8 mouse cellular contexts compared by ENCODE assay signal in the genomic region with DNA sequence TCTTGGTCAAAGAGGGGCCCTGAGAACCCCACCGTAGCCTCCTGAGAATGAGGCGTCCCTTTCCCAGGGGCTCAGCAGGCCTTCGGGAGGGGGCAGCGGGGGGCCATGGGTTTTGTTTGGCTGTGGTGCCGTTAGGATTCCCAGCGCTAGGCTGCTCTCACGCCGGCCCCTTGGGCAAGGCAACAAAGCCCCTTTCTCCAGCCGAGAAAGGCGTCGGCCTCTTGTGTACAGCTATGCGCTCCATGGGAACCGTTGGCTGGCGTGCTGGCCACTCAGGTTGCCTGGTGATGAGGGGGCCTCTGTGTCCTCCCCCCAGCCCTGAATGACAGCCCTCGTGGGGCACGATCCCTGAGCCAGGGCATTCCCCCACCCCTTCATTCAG. TPM values are rescaled to one million over a fixed set of nuclear protein-coding genes. Genes with fewer than 3 reads are reported as not detected.
DNase-seq lines count a peak whose midpoint lies in the region; ATAC-seq and TF ChIP-seq lines count a peak whose summit lies in the region.

No protein-coding gene starts in this region.

- peak overlapping the region; percentile 70 for H3K9ac ChIP-seq in MEL (ENCODE audit: control insufficient read depth, low read depth, low read length, poor library complexity, severe bottlenecking)
- H3K9ac ChIP-seq in forebrain, embryonic 15.5 days (replicated peaks) = peak overlapping the region; percentile 62
- peak overlapping the region; percentile 74 for H3K9ac ChIP-seq in limb, embryonic 13.5 days
- H3K9ac ChIP-seq in neural tube, embryonic 14.5 days (replicated peaks; ENCODE audit: low read depth, low read length) = peak overlapping the region; percentile 2; the same call in 1 of the 2 replicates

- H3K79me2 ChIP-seq in MEL (ENCODE audit: control insufficient read depth, insufficient read depth, low read length, poor library complexity) = peaks cover 6% of the 10 kb centered on the region

- TF ChIP-seq POLR2A in kidney, adult 2 months (IDR thresholded peaks at IDR 0.05; ENCODE audit: low read depth, low read length) = no peak
- 0 out of 4 replicates have a peak, but pooled peaks of 1 of the 2 experiments have one; percentile 3 for TF ChIP-seq POLR2A in MEL (IDR thresholded peaks at IDR 0.05; ENCODE audit: control insufficient read depth in 1 of 2, insufficient read depth in 1 of 2, low read depth in 1 of 2, low read length in 2 of 2, poor library complexity in 1 of 2)

- peak; percentile 27; the same call in 1 of the 2 replicates for ATAC-seq in forebrain, embryonic 15.5 days (replicated peaks)
- ATAC-seq in limb, embryonic 13.5 days (ENCODE audit: low FRiP score, low read depth) = no peak
- ATAC-seq in neural tube, embryonic 14.5 days (ENCODE audit: low read depth) = peak; percentile 44; the same call in 1 of the 2 replicates
- no peak for ATAC-seq in monocyte, adult 5-6 weeks (replicated peaks; ENCODE audit: insufficient number of reproducible peaks, low FRiP score, low TSS enrichment, poor library complexity, severe bottlenecking)

- WGBS in kidney, adult 2 months = 16% methylated on average over 16 of the region's 16 CpGs
- under 1% methylated on average over 16 of the region's 16 CpGs for WGBS in forebrain, embryonic 15.5 days
- 4% methylated on average over 16 of the region's 16 CpGs for WGBS in limb, embryonic 13.5 days
- WGBS in neural tube, embryonic 14.5 days = 2% methylated on average over 16 of the region's 16 CpGs

- TF ChIP-seq EP300 in MEL (IDR thresholded peaks at IDR 0.05; ENCODE audit: low read depth in 1 of 2, low read length in 2 of 2) = no peak

- no peaks in the 10 kb centered on the region for H3K4me1 ChIP-seq in kidney, adult 2 months (ENCODE audit: control insufficient read depth, insufficient read depth, low read length)
- peaks cover 0 to 8% of the 10 kb centered on the region in 2 experiments; a peak in 2 of 4 replicates for H3K4me1 ChIP-seq in MEL (ENCODE audit: control insufficient read depth in 1 of 2, insufficient read depth in 2 of 2, low read length in 2 of 2)
- peaks cover 71% of the 10 kb centered on the region for H3K4me1 ChIP-seq in forebrain, embryonic 15.5 days
- H3K4me1 ChIP-seq in limb, embryonic 13.5 days = peaks cover 73% of the 10 kb centered on the region
- peaks cover 41% of the 10 kb centered on the region for H3K4me1 ChIP-seq in neural tube, embryonic 14.5 days (ENCODE audit: control insufficient read depth, insufficient read depth, low read length)

- peak overlapping the region; percentile 56; the same call in 1 of the 2 replicates for H3K27ac ChIP-seq in kidney, adult 2 months (ENCODE audit: insufficient read depth, low read depth, low read length)
- no peak overlapping the region for H3K27ac ChIP-seq in MEL (ENCODE audit: control insufficient read depth, low read depth, low read length)
- H3K27ac ChIP-seq in forebrain, embryonic 15.5 days (replicated peaks) = peak overlapping the region; percentile 93
- peak overlapping the region; percentile 33; the same call in 1 of the 2 replicates for H3K27ac ChIP-seq in limb, embryonic 13.5 days
- H3K27ac ChIP-seq in neural tube, embryonic 14.5 days (ENCODE audit: low read depth, low read length) = peak overlapping the region; percentile 40

- DNase-seq in kidney, adult 2 months = no peak
- no peak for DNase-seq in kidney, postnatal 25 days
- peak; percentile 44 for DNase-seq in MEL (ENCODE audit: low read depth, low spot score)
- DNase-seq in cerebellum, adult 18-20 months = no peak

- no peaks in the 10 kb centered on the region for H3K9me3 ChIP-seq in MEL (replicated peaks; ENCODE audit: insufficient read depth, low read length)
- H3K9me3 ChIP-seq in forebrain, embryonic 15.5 days = no peaks in the 10 kb centered on the region
- H3K9me3 ChIP-seq in limb, embryonic 13.5 days = no peaks in the 10 kb centered on the region
- H3K9me3 ChIP-seq in neural tube, embryonic 14.5 days (ENCODE audit: control insufficient read depth, low read length) = no peaks in the 10 kb centered on the region

- H3K27me3 ChIP-seq in kidney, adult 2 months (replicated peaks; ENCODE audit: control insufficient read depth, insufficient read depth, low read length) = no peaks in the 10 kb centered on the region
- no peaks in the 10 kb centered on the region for H3K27me3 ChIP-seq in MEL (ENCODE audit: control insufficient read depth in 1 of 2, insufficient read depth in 2 of 2, low read length in 2 of 2)
- no peaks in the 10 kb centered on the region for H3K27me3 ChIP-seq in forebrain, embryonic 15.5 days
- peaks cover 83% of the 10 kb centered on the region for H3K27me3 ChIP-seq in limb, embryonic 13.5 days
- peaks cover 3% of the 10 kb centered on the region; the same call in 1 of the 2 replicates for H3K27me3 ChIP-seq in neural tube, embryonic 14.5 days (ENCODE audit: control insufficient read depth, insufficient read depth, low read length)

- no peaks in the 10 kb centered on the region for H3K36me3 ChIP-seq in kidney, adult 2 months (ENCODE audit: control insufficient read depth, insufficient read depth, low read length)
- H3K36me3 ChIP-seq in MEL (ENCODE audit: control insufficient read depth in 1 of 2, insufficient read depth in 2 of 2, low read length in 2 of 2) = peaks cover 0 to 7% of the 10 kb centered on the region in 2 experiments; a peak in 2 of 4 replicates
- H3K36me3 ChIP-seq in forebrain, embryonic 15.5 days = no peaks in the 10 kb centered on the region
- H3K36me3 ChIP-seq in limb, embryonic 13.5 days = no peaks in the 10 kb centered on the region
- H3K36me3 ChIP-seq in neural tube, embryonic 14.5 days (ENCODE audit: control insufficient read depth, insufficient read depth, low read length) = 0 out of 2 replicates have a peak, but pooled peaks cover 1% of the 10 kb centered on the region

- H3K4me3 ChIP-seq in kidney, adult 2 months (ENCODE audit: insufficient read depth, low read depth, low read length) = peak overlapping the region; percentile 76
- peak overlapping the region; percentile 73 to 74 for H3K4me3 ChIP-seq in MEL (ENCODE audit: control insufficient read depth in 1 of 2, insufficient read depth in 1 of 2, low read depth in 2 of 2, low read length in 2 of 2)
- peak overlapping the region; percentile 62 for H3K4me3 ChIP-seq in forebrain, embryonic 15.5 days
- peak overlapping the region; percentile 57 for H3K4me3 ChIP-seq in limb, embryonic 13.5 days
- H3K4me3 ChIP-seq in neural tube, embryonic 14.5 days (ENCODE audit: low read depth, low read length) = peak overlapping the region; percentile 45

- TF ChIP-seq CTCF in kidney, adult 2 months (conservative IDR thresholded peaks at IDR 0.05; ENCODE audit: insufficient read depth, insufficient read length, low read depth, low read length) = no peak
- TF ChIP-seq CTCF in MEL (IDR thresholded peaks at IDR 0.05 in 2 of 3, conservative IDR thresholded peaks at IDR 0.05 in 1 of 3; ENCODE audit: control insufficient read depth in 1 of 3, insufficient read depth in 1 of 3, low read depth in 2 of 3, low read length in 3 of 3, poor library complexity in 1 of 3, severe bottlenecking in 1 of 3) = no peak

- H3K4me2 ChIP-seq in forebrain, embryonic 15.5 days (replicated peaks) = peak overlapping the region; percentile 98
- peak overlapping the region; percentile 89 for H3K4me2 ChIP-seq in limb, embryonic 13.5 days (replicated peaks)
- peak overlapping the region; percentile 85 for H3K4me2 ChIP-seq in neural tube, embryonic 14.5 days (ENCODE audit: low read depth, low read length)

- TF ChIP-seq RAD21 in MEL (IDR thresholded peaks at IDR 0.05; ENCODE audit: low read depth, low read length) = no peak

TF ChIP-seq in MEL, 35 proteins besides CTCF, POLR2A, EP300 and RAD21:
- TF ChIP-seq POLR2AphosphoS2 (IDR thresholded peaks at IDR 0.05; ENCODE audit: low read length) = no peak
- TF ChIP-seq JUND (IDR thresholded peaks at IDR 0.05; ENCODE audit: low read depth, low read length) = no peak
- TF ChIP-seq MAFK (IDR thresholded peaks at IDR 0.05; ENCODE audit: borderline replicate concordance, low read depth, low read length) = no peak
- TF ChIP-seq E2F4 (IDR thresholded peaks at IDR 0.05; ENCODE audit: borderline replicate concordance, low read depth, low read length) = no peak
- TF ChIP-seq MAX (IDR thresholded peaks at IDR 0.05; ENCODE audit: low read length) = 0 out of 2 replicates have a peak, but pooled peaks have one; percentile 25
- TF ChIP-seq SIN3A (IDR thresholded peaks at IDR 0.05; ENCODE audit: low read length) = peak; percentile 0; the same call in 1 of the 2 replicates

RNA-seq across cellular contexts. Expression of a gene that starts 1.5 kb away (rescaled TPM):
- polyA plus RNA-seq in kidney, adult 2 months (2012; rRNA removed) = 37.8 and 43.3 TPM in 2 replicates
- total RNA-seq in MEL (2012; rRNA removed) = 8.6 and 14.1 TPM in 2 replicates
- polyA plus RNA-seq in MEL (2012; ENCODE audit: insufficient read depth in 1 of 2, insufficient read length in 2 of 2, low read depth in 1 of 2, low replicate concordance in 2 of 2, missing spikeins in 1 of 2) = 10 to 100 TPM in 1 of 2 experiments, not detected in 1; 11.2 TPM
- polyA plus RNA-seq in forebrain, embryonic 15.5 days (2015; fragmentation: Nextera tagmentation; extraction: Ambion mirVana) = 25.7 and 28.8 TPM in 2 replicates
- polyA plus RNA-seq in limb, embryonic 13.5 days (2015; fragmentation: Nextera tagmentation; extraction: Ambion mirVana) = 13.4 and 13.5 TPM in 2 replicates
- 17.7 and 18.2 TPM in 2 replicates for polyA plus RNA-seq in neural tube, embryonic 14.5 days (2014; fragmentation: Nextera tagmentation; extraction: Ambion mirVana)
- 274 to 469 TPM (median 297 TPM) in 3 replicates for total RNA-seq in monocyte, adult 5-6 weeks (2017)

RNA-seq across cellular contexts. Expression of a gene that starts 40.2 kb away (rescaled TPM):
- polyA plus RNA-seq in kidney, adult 2 months (2012; rRNA removed) = 33.5 and 35.6 TPM in 2 replicates
- total RNA-seq in MEL (2012; rRNA removed) = 4.6 and 5.9 TPM in 2 replicates
- 10 to 100 TPM in 1 of 2 experiments, not detected in 1; 35.7 TPM for polyA plus RNA-seq in MEL (2012; ENCODE audit: insufficient read depth in 1 of 2, insufficient read length in 2 of 2, low read depth in 1 of 2, low replicate concordance in 2 of 2, missing spikeins in 1 of 2)
- 78.9 and 85.5 TPM in 2 replicates for polyA plus RNA-seq in forebrain, embryonic 15.5 days (2015; fragmentation: Nextera tagmentation; extraction: Ambion mirVana)
- 39.0 and 42.1 TPM in 2 replicates for polyA plus RNA-seq in limb, embryonic 13.5 days (2015; fragmentation: Nextera tagmentation; extraction: Ambion mirVana)
- polyA plus RNA-seq in neural tube, embryonic 14.5 days (2014; fragmentation: Nextera tagmentation; extraction: Ambion mirVana) = 85.5 and 89.4 TPM in 2 replicates
- total RNA-seq in monocyte, adult 5-6 weeks (2017) = 12.6 to 29.2 TPM (median 15.6 TPM) in 3 replicates

RNA-seq across cellular contexts. Expression of a gene that starts 43.8 kb away (rescaled TPM):
- not detected in 2 replicates for polyA plus RNA-seq in kidney, adult 2 months (2012; rRNA removed)
- total RNA-seq in MEL (2012; rRNA removed) = not detected in 2 replicates
- under 1 TPM in 1 of 2 experiments, not detected in 1; 0.32 TPM for polyA plus RNA-seq in MEL (2012; ENCODE audit: insufficient read depth in 1 of 2, insufficient read length in 2 of 2, low read depth in 1 of 2, low replicate concordance in 2 of 2, missing spikeins in 1 of 2)
- 0.33 TPM in 1 of 2 replicates, not detected in the other for polyA plus RNA-seq in forebrain, embryonic 15.5 days (2015; fragmentation: Nextera tagmentation; extraction: Ambion mirVana)
- polyA plus RNA-seq in limb, embryonic 13.5 days (2015; fragmentation: Nextera tagmentation; extraction: Ambion mirVana) = not detected in 2 replicates
- polyA plus RNA-seq in neural tube, embryonic 14.5 days (2014; fragmentation: Nextera tagmentation; extraction: Ambion mirVana) = not detected in 2 replicates
- total RNA-seq in monocyte, adult 5-6 weeks (2017) = not detected in 3 replicates

Comparison
In these comparisons a context has a peak if more than half of its experiments do, and no peak if none do; other contexts are left out.
1. H3K9ac ChIP-seq: peak in every context shown above with its lines; median percentile 74 in limb, embryonic 13.5 days; 70 in MEL; 62 in forebrain, embryonic 15.5 days; 2 in neural tube, embryonic 14.5 days.
2. ATAC-seq: peak in forebrain, embryonic 15.5 days (single experiment) and neural tube, embryonic 14.5 days (single experiment); none in limb, embryonic 13.5 days (single experiment) and monocyte, adult 5-6 weeks (single experiment).
3. Peak in every context shown above with its lines, with median percentiles within 50 percentile points of each other: H3K4me3 ChIP-seq and H3K4me2 ChIP-seq.